Mouse (Mus musculus): ENCODE data around the gene Fcna. TPM values are rescaled to one million over a fixed set of nuclear protein-coding genes. Genes with fewer than 3 reads are reported as not detected.
A peak's percentile ranks its signal among the peaks of the same experiment; 100 is the strongest.

Gene Fcna
- polyA plus RNA-seq (2016; fragmentation: Nextera tagmentation; extraction: Ambion mirVana), result 0.36 and 1.4 TPM in 2 replicates

GRCm38 (mm10) chr2:25627811-25628210, at the start of gene Fcna:
Gene Fcna, minus strand, starts transcription at chr2:25628030.
- Histone ChIP-seq H3K27ac (replicated peaks) (0 out of 2 replicates have a peak within 1 kb of the TSS, but pooled peaks have one; percentile 13), H3K4me3 (no peak within 1 kb of the TSS), H3K27me3 (ENCODE audit: low read depth, poor library complexity, severe bottlenecking) (0 out of 2 replicates have a peak, but pooled peaks cover 6% of the 10 kb centered on the region), H3K9me3 (replicated peaks) (no peaks in the 10 kb centered on the region), H3K4me1 (peaks cover 4% of the 10 kb centered on the region), H3K36me3 (no peaks in the 10 kb centered on the region)
- DNase-seq (ENCODE audit: low spot score), result no peak
- 83% methylated on average over 6 of the region's 6 CpGs for WGBS

GRCm38 (mm10) chr2:25676486-25676885, 48.7 kb upstream of the Fcna start, which contains the start of gene Lcn6:
Gene Lcn6, plus strand, starts transcription at chr2:25676786.
- Histone ChIP-seq H3K27me3 (ENCODE audit: low read depth, poor library complexity, severe bottlenecking) (no peaks in the 10 kb centered on the region), H3K27ac (replicated peaks) (no peak within 1 kb of the TSS), H3K4me1 (no peaks in the 10 kb centered on the region), H3K9me3 (replicated peaks) (no peaks in the 10 kb centered on the region), H3K36me3 (no peaks in the 10 kb centered on the region), H3K4me3 (no peak within 1 kb of the TSS)
- no peak for DNase-seq (ENCODE audit: low spot score)
- 94% methylated on average over 3 of the region's 3 CpGs for WGBS

GRCm38 (mm10) chr2:25666516-25666915, 38.7 kb upstream of the Fcna start:
- H3K27me3 ChIP-seq (ENCODE audit: low read depth, poor library complexity, severe bottlenecking), result no peaks in the 10 kb centered on the region
- 62% methylated on average over 1 of the region's 1 CpGs for WGBS
- H3K4me3 ChIP-seq, result no peak overlapping the region
- DNase-seq (ENCODE audit: low spot score), result no peak
- H3K36me3 ChIP-seq, result no peaks in the 10 kb centered on the region
- peaks cover 5% of the 10 kb centered on the region for H3K4me1 ChIP-seq
- H3K9me3 ChIP-seq (replicated peaks), result no peaks in the 10 kb centered on the region
- H3K27ac ChIP-seq (replicated peaks), result no peak overlapping the region

- Histone ChIP-seq H3K27ac (replicated peaks) (no peak overlapping the region), H3K9me3 (replicated peaks) (no peaks in the 10 kb centered on the region), H3K4me1 (peaks cover 5% of the 10 kb centered on the region), H3K4me3 (no peak overlapping the region), H3K36me3 (no peaks in the 10 kb centered on the region), H3K27me3 (ENCODE audit: low read depth, poor library complexity, severe bottlenecking) (no peaks in the 10 kb centered on the region)
- DNase-seq (ENCODE audit: low spot score), result no peak
- WGBS, result 82% methylated on average over 5 of the region's 5 CpGs
These were observed 36.3 kb upstream of the Fcna start for GRCm38 (mm10) chr2:25664125-25664524.

- H3K4me1 ChIP-seq, result peaks cover 5% of the 10 kb centered on the region
- 76% methylated on average over 1 of the region's 1 CpGs for WGBS
- DNase-seq (ENCODE audit: low spot score), result peak; percentile 47
- H3K4me3 ChIP-seq, result no peak overlapping the region
- no peaks in the 10 kb centered on the region for H3K9me3 ChIP-seq (replicated peaks)
- H3K27me3 ChIP-seq (ENCODE audit: low read depth, poor library complexity, severe bottlenecking), result no peaks in the 10 kb centered on the region
- H3K36me3 ChIP-seq, result no peaks in the 10 kb centered on the region
- no peak overlapping the region for H3K27ac ChIP-seq (replicated peaks)
These were observed 35.7 kb upstream of the Fcna start for GRCm38 (mm10) chr2:25663511-25663910.

- no peak for DNase-seq (ENCODE audit: low spot score)
- H3K27ac ChIP-seq (replicated peaks), result no peak overlapping the region
- no peak overlapping the region for H3K4me3 ChIP-seq
- H3K27me3 ChIP-seq (ENCODE audit: low read depth, poor library complexity, severe bottlenecking), result no peaks in the 10 kb centered on the region
- 93% methylated on average over 6 of the region's 6 CpGs for WGBS
- H3K9me3 ChIP-seq (replicated peaks), result no peaks in the 10 kb centered on the region
- H3K36me3 ChIP-seq, result no peaks in the 10 kb centered on the region
- H3K4me1 ChIP-seq, result peaks cover 5% of the 10 kb centered on the region
These were observed 33.6 kb upstream of the Fcna start for GRCm38 (mm10) chr2:25661245-25661970.

- WGBS, result 92% methylated on average over 8 of the region's 8 CpGs
- no peak overlapping the region for H3K27ac ChIP-seq (replicated peaks)
- no peak overlapping the region for H3K4me3 ChIP-seq
- no peaks in the 10 kb centered on the region for H3K36me3 ChIP-seq
- no peaks in the 10 kb centered on the region for H3K9me3 ChIP-seq (replicated peaks)
- peaks cover 4% of the 10 kb centered on the region for H3K4me1 ChIP-seq
- H3K27me3 ChIP-seq (ENCODE audit: low read depth, poor library complexity, severe bottlenecking), result no peaks in the 10 kb centered on the region
- no peak for DNase-seq (ENCODE audit: low spot score)
These were observed 32.4 kb upstream of the Fcna start for GRCm38 (mm10) chr2:25660279-25660678.

- Histone ChIP-seq H3K4me1 (no peaks in the 10 kb centered on the region), H3K27me3 (ENCODE audit: low read depth, poor library complexity, severe bottlenecking) (no peaks in the 10 kb centered on the region), H3K27ac (replicated peaks) (no peak within 1 kb of the TSS), H3K36me3 (no peaks in the 10 kb centered on the region), H3K9me3 (replicated peaks) (no peaks in the 10 kb centered on the region), H3K4me3 (no peak within 1 kb of the TSS)
- no peak for DNase-seq (ENCODE audit: low spot score)
These were observed 29.8 kb upstream of the Fcna start, which contains the start of gene Lcn5 for GRCm38 (mm10) chr2:25657652-25658051. Gene Lcn5, plus strand, starts transcription at chr2:25657952.

- H3K27me3 ChIP-seq (ENCODE audit: low read depth, poor library complexity, severe bottlenecking), result no peaks in the 10 kb centered on the region
- H3K9me3 ChIP-seq (replicated peaks), result no peaks in the 10 kb centered on the region
- no peak overlapping the region for H3K27ac ChIP-seq (replicated peaks)
- H3K4me3 ChIP-seq, result no peak overlapping the region
- WGBS, result 85% methylated on average over 4 of the region's 4 CpGs
- H3K4me1 ChIP-seq, result no peaks in the 10 kb centered on the region
- no peak for DNase-seq (ENCODE audit: low spot score)
- no peaks in the 10 kb centered on the region for H3K36me3 ChIP-seq
These were observed 29.4 kb upstream of the Fcna start for GRCm38 (mm10) chr2:25657246-25657645.

- WGBS, result 91% methylated on average over 4 of the region's 4 CpGs
- Histone ChIP-seq H3K4me1 (no peaks in the 10 kb centered on the region), H3K27me3 (ENCODE audit: low read depth, poor library complexity, severe bottlenecking) (no peaks in the 10 kb centered on the region), H3K36me3 (no peaks in the 10 kb centered on the region), H3K9me3 (replicated peaks) (no peaks in the 10 kb centered on the region), H3K27ac (replicated peaks) (no peak overlapping the region), H3K4me3 (no peak overlapping the region)
- no peak for DNase-seq (ENCODE audit: low spot score)
These were observed 28.9 kb upstream of the Fcna start for GRCm38 (mm10) chr2:25656691-25657090.

- H3K27me3 ChIP-seq (ENCODE audit: low read depth, poor library complexity, severe bottlenecking), result no peaks in the 10 kb centered on the region
- H3K4me1 ChIP-seq, result no peaks in the 10 kb centered on the region
- H3K4me3 ChIP-seq, result no peak overlapping the region
- WGBS, result 67% methylated on average over 1 of the region's 1 CpGs
- DNase-seq (ENCODE audit: low spot score), result no peak
- H3K27ac ChIP-seq (replicated peaks), result no peak overlapping the region
- H3K36me3 ChIP-seq, result no peaks in the 10 kb centered on the region
- H3K9me3 ChIP-seq (replicated peaks), result no peaks in the 10 kb centered on the region
These were observed 26.7 kb upstream of the Fcna start for GRCm38 (mm10) chr2:25654502-25654901.

GRCm38 (mm10) chr2:25652902-25653301, 25.1 kb upstream of the Fcna start, which contains the start of gene Lcn8:
Gene Lcn8, plus strand, starts transcription at chr2:25653120.
- Histone ChIP-seq H3K27ac (replicated peaks) (no peak within 1 kb of the TSS), H3K36me3 (no peaks in the 10 kb centered on the region), H3K27me3 (ENCODE audit: low read depth, poor library complexity, severe bottlenecking) (no peaks in the 10 kb centered on the region), H3K9me3 (replicated peaks) (no peaks in the 10 kb centered on the region), H3K4me3 (no peak within 1 kb of the TSS), H3K4me1 (no peaks in the 10 kb centered on the region)
- DNase-seq (ENCODE audit: low spot score), result no peak
- WGBS, result 73% methylated on average over 2 of the region's 2 CpGs

GRCm38 (mm10) chr2:25639890-25640289, 12.1 kb upstream of the Fcna start:
- Histone ChIP-seq H3K36me3 (no peaks in the 10 kb centered on the region), H3K9me3 (replicated peaks) (no peaks in the 10 kb centered on the region), H3K4me1 (no peaks in the 10 kb centered on the region), H3K4me3 (no peak overlapping the region), H3K27me3 (ENCODE audit: low read depth, poor library complexity, severe bottlenecking) (no peaks in the 10 kb centered on the region), H3K27ac (replicated peaks) (no peak overlapping the region)
- WGBS, result 17% methylated on average over 6 of the region's 6 CpGs
- DNase-seq (ENCODE audit: low spot score), result peak; percentile 54
